In the genomic region with DNA sequence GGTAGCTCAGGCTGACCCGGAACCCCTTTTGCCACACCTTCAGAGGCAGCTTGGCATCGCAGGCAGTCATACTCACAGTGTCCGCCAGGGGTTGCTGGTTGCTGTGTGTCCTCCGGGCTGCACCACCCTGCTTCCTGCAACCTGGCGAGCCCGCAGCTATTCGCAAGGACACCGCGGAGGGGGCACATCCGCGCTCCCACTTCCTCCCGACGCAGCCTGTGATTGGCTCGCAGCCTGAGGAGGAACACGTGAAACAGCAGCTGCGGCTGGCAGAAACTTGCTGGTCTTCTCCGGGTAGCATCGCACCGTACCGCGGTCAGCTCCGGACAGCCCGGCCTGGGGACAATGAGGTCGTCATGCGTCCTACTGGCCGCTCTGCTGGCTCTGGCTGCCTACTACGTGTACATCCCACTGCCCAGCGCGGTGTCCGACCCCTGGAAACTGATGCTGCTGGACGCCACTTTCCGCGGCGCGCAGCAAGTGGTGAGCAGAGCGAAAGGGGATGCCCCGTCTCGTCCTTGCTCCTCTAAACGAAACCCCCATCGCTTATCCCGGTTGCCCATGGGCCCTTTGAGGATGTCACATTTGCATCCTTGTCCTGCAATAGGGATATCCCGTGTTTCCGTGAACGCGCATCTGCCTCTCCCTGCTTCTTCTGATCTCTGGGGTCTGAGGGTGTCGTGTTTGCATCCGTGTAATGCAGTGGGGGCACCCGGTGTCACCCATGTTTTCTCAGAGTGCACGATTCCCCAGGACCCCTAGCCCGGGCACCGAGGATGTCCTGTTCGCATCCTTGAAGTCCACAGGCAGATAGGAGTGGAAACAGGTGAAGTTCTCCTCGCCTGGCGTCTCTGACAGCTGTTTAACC, we compare ENCODE assay signal across 8 mouse cellular contexts. TPM values are rescaled to one million over a fixed set of nuclear protein-coding genes. Genes with fewer than 3 reads are reported as not detected.
DNase-seq lines count a peak whose midpoint lies in the region; ATAC-seq and TF ChIP-seq lines count a peak whose summit lies in the region.

A gene (plus strand): TSS at position 233 of the 868 bp plus-strand sequence.

- DNase-seq in WW6 (ENCODE audit: low read depth, low spot score), result peak; percentile 83
- DNase-seq in cerebellum, postnatal 4 days (ENCODE audit: low spot score in 2 of 2), result peak; percentile 86 to 93
- peak; percentile 94 for DNase-seq in gastrocnemius, adult 2 months
- peak; percentile 96 for DNase-seq in hindbrain, postnatal 0 days (ENCODE audit: low spot score)
- peak; percentile 94 to 96 for DNase-seq in left cerebral cortex, adult 2 months (ENCODE audit: extremely low spot score in 1 of 2, low spot score in 2 of 2)
- peak; percentile 97 for DNase-seq in right cerebral cortex, adult 2 months (ENCODE audit: low spot score in 2 of 2)
- DNase-seq in urinary bladder, postnatal 14 days (ENCODE audit: low spot score), result peak; percentile 93

- H3K27me3 ChIP-seq in hindbrain, postnatal 0 days (ENCODE audit: insufficient read depth, low read length), result no peaks in the 10 kb centered on the region

- intact Hi-C loops in gastrocnemius, adult 2 months (cut with DNase I), result loop anchor here (1.0 kb wide), 1 partner anchor 54 kb away; no protein-coding TSS in a partner anchor
- intact Hi-C loops in left cerebral cortex, adult 2 months (cut with DNase I), result loop anchor here (1.0 kb wide), 1 partner anchor 54 kb away; no protein-coding TSS in a partner anchor

- H3K4me2 ChIP-seq in hindbrain, postnatal 0 days (ENCODE audit: low read depth, low read length), result peak within 1 kb of the TSS; percentile 84

- peak within 1 kb of the TSS; percentile 81 for H3K27ac ChIP-seq in gastrocnemius, adult 2 months
- H3K27ac ChIP-seq in hindbrain, postnatal 0 days, result peak within 1 kb of the TSS; percentile 48; the same call in 1 of the 2 replicates
- H3K27ac ChIP-seq in left cerebral cortex, adult 2 months, result peak within 1 kb of the TSS; percentile 92

- WGBS in hindbrain, postnatal 0 days, result 1% methylated on average over 54 of the region's 54 CpGs

- peak; percentile 98 for ATAC-seq in hindbrain, postnatal 0 days
- peak; percentile 98 for ATAC-seq in megakaryocyte, adult 5-6 weeks (ENCODE audit: poor library complexity, severe bottlenecking)

- peak within 1 kb of the TSS; percentile 65 for H3K9ac ChIP-seq in hindbrain, postnatal 0 days (replicated peaks; ENCODE audit: low read length)

- peak within 1 kb of the TSS; percentile 95 for H3K4me3 ChIP-seq in gastrocnemius, adult 2 months
- H3K4me3 ChIP-seq in hindbrain, postnatal 0 days (ENCODE audit: low read length), result peak within 1 kb of the TSS; percentile 71
- peak within 1 kb of the TSS; percentile 92 for H3K4me3 ChIP-seq in left cerebral cortex, adult 2 months

- peak; percentile 96 for TF ChIP-seq CTCF in gastrocnemius, adult 2 months (IDR thresholded peaks at IDR 0.05)
- peak; percentile 98 for TF ChIP-seq CTCF in hindbrain, postnatal 0 days (IDR thresholded peaks at IDR 0.05; ENCODE audit: low read depth)
- peak; percentile 99 for TF ChIP-seq CTCF in left cerebral cortex, adult 2 months (IDR thresholded peaks at IDR 0.05)

- no peaks in the 10 kb centered on the region for H3K4me1 ChIP-seq in hindbrain, postnatal 0 days (ENCODE audit: insufficient read depth, low read length)

- no peaks in the 10 kb centered on the region for H3K36me3 ChIP-seq in hindbrain, postnatal 0 days (ENCODE audit: insufficient read depth, low read length)

- H3K9me3 ChIP-seq in hindbrain, postnatal 0 days (ENCODE audit: low read length), result no peaks in the 10 kb centered on the region

RNA-seq across cellular contexts. Expression of the gene that starts here (rescaled TPM):
- 10 to 100 TPM; 16.7 to 31.6 TPM for total RNA-seq in gastrocnemius, adult 2 months (2021)
- 31.5 and 34.8 TPM in 2 replicates for total RNA-seq in hindbrain, postnatal 0 days (2014; rRNA removed)
- 35.7 and 36.1 TPM in 2 replicates for polyA plus RNA-seq in hindbrain, postnatal 0 days (2015; fragmentation: Nextera tagmentation; extraction: Ambion mirVana)
- 100 to 1,000 TPM; 112 to 116 TPM for total RNA-seq in left cerebral cortex, adult 2 months (2021)
- 30.6 and 33.9 TPM in 2 replicates for total RNA-seq in megakaryocyte, adult 5-6 weeks (2015)
- total RNA-seq in megakaryocyte, adult 5-6 weeks (2017), result 32.7 and 33.2 TPM in 2 replicates

Comparison
In these comparisons a context has a peak if more than half of its experiments do, and no peak if none do; other contexts are left out.
1. Peak in every context shown above with its lines: DNase-seq, ATAC-seq, H3K4me3 ChIP-seq and H3K27ac ChIP-seq.